Mouse (Mus musculus) C2C12 (cell line): ENCODE measurements around the gene Syna.

Experiments
- CEBPB ChIP-seq: IDR thresholded peaks from one replicate; pipeline ENCODE4 v1.6.1; 2011; ENCODE audit warnings: low read depth, mild to moderate bottlenecking, control low read depth, moderate library complexity
- CTCF ChIP-seq: IDR thresholded peaks from one replicate; pipeline ENCODE4 v1.5.1; 2011; ENCODE audit not compliant: control insufficient read depth, insufficient read depth, insufficient read length
- MAX ChIP-seq: IDR thresholded peaks from one replicate; pipeline ENCODE4 v1.6.1; 2011; ENCODE audit warnings: mild to moderate bottlenecking, control low read depth
- MYOG ChIP-seq: IDR thresholded peaks from one replicate; pipeline ENCODE4 v1.6.1; 2011; ENCODE audit not compliant: control insufficient read depth, insufficient read length; ENCODE audit errors: extremely low read depth
- USF1 ChIP-seq: IDR thresholded peaks from one replicate; pipeline ENCODE4 v1.6.1; 2011; ENCODE audit warnings: low read depth, mild to moderate bottlenecking, control low read depth, moderate library complexity

- TF ChIP-seq CTCF, result no peak
- TF ChIP-seq MAX, result no peak
- no peak for TF ChIP-seq USF1
- TF ChIP-seq MYOG, result no peak
- TF ChIP-seq CEBPB, result no peak
These were observed 19.1 kb downstream of the Syna start for GRCm38 (mm10) chr5:134540881-134541280.
